Mouse (Mus musculus): ENCODE data around the gene Myo18b. TPM values are rescaled to one million over a fixed set of nuclear protein-coding genes. Genes with fewer than 3 reads are reported as not detected.

Myo18b gene
- total and polyA plus RNA-seq, 3 experiments, result not detected

DNA sequence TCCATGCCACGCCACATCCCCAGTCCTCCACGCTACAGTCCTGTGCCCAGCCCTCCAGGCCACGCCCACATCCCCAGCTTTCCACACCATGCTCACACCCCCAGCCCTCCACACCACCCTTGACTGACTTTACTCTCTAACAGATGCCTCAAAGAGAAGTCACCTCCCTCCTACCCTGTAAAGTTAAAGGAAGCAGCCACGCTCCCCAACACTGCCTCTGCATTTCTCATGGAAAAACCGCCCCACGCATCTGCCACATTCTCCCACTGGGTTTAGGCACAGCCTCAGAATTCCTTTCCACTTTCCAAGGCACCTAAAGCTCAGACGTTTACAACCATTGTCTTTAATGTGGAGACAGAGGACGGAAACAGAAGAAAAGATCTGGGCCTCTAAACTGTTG is 110.1 kb downstream of the Myo18b start:
- no peaks in the 10 kb centered on the region for H3K79me2 ChIP-seq (replicated peaks; ENCODE audit: control insufficient read depth, extremely low read depth, insufficient read depth, poor library complexity, severe bottlenecking)
- no peaks in the 10 kb centered on the region for H3K27me3 ChIP-seq (replicated peaks)
- no peak for TF ChIP-seq POLR2AphosphoS2 (IDR thresholded peaks at IDR 0.05; ENCODE audit: low read depth, low read length)
- TF ChIP-seq MEF2A (IDR thresholded peaks at IDR 0.05; ENCODE audit: borderline replicate concordance, low read depth, low read length), result no peak
- TF ChIP-seq HCFC1 (IDR thresholded peaks at IDR 0.05; ENCODE audit: low read depth, low read length), result no peak
- TF ChIP-seq ZKSCAN1 (IDR thresholded peaks at IDR 0.05; ENCODE audit: borderline replicate concordance, low read depth, low read length), result no peak
- no peak for TF ChIP-seq PAX5 (IDR thresholded peaks at IDR 0.05; ENCODE audit: low read length)
- TF ChIP-seq SIN3A (IDR thresholded peaks at IDR 0.05; ENCODE audit: low read length), result no peak
- TF ChIP-seq CTCF (conservative IDR thresholded peaks at IDR 0.05 in 1 of 2, IDR thresholded peaks at IDR 0.05 in 1 of 2; ENCODE audit: low read depth in 2 of 2, low read length in 2 of 2), result no peak
- TF ChIP-seq JUND (conservative IDR thresholded peaks at IDR 0.05; ENCODE audit: low read depth, low read length), result no peak
- no peak for TF ChIP-seq UBTF (IDR thresholded peaks at IDR 0.05; ENCODE audit: low read depth, low read length)
- no peak for TF ChIP-seq CHD2 (IDR thresholded peaks at IDR 0.05; ENCODE audit: low read length)
- TF ChIP-seq MXI1 (IDR thresholded peaks at IDR 0.05; ENCODE audit: low read depth, low read length), result no peak
- no peak for TF ChIP-seq E2F4 (IDR thresholded peaks at IDR 0.05; ENCODE audit: insufficient replicate concordance, low read depth, low read length)
- no peak for TF ChIP-seq TCF12 (IDR thresholded peaks at IDR 0.05; ENCODE audit: low read depth, low read length)
- no peak for TF ChIP-seq MAZ (IDR thresholded peaks at IDR 0.05; ENCODE audit: low read depth, low read length)
- no peak for TF ChIP-seq RCOR1 (conservative IDR thresholded peaks at IDR 0.05; ENCODE audit: low read depth, low read length)
- TF ChIP-seq KAT2A (IDR thresholded peaks at IDR 0.05; ENCODE audit: insufficient replicate concordance, low read length), result no peak
- TF ChIP-seq CHD1 (IDR thresholded peaks at IDR 0.05; ENCODE audit: low read depth, low read length), result no peak
- TF ChIP-seq TBP (conservative IDR thresholded peaks at IDR 0.05; ENCODE audit: low read depth, low read length), result no peak
- TF ChIP-seq USF1 (IDR thresholded peaks at IDR 0.05; ENCODE audit: low read depth, low read length), result no peak
- H3K9me3 ChIP-seq (replicated peaks; ENCODE audit: low read length), result peaks cover 88% of the 10 kb centered on the region
- in situ Hi-C loops (cut with MboI; ENCODE audit: low pct_ligation_motif_present, low pct_unique_long_range_greater_than_20kb, low sequenced_read_pairs) (no loop called here), dilution Hi-C loops (cut with MboI; ENCODE audit: extremely low pct_ligation_motif_present, extremely low pct_unique_long_range_greater_than_20kb, low sequenced_read_pairs) (no loop called here)
- no peak overlapping the region for H3K27ac ChIP-seq (ENCODE audit: insufficient read depth, low read depth)
- no peak for DNase-seq (ENCODE audit: extremely low read depth)
- H3K4me3 ChIP-seq (replicated peaks in 1 of 3; ENCODE audit: low read depth in 2 of 3, low read length in 2 of 3, poor library complexity in 1 of 3), result peak overlapping the region in 1 of 3 experiments; percentile 17
- no peak overlapping the region for H3K9ac ChIP-seq (ENCODE audit: insufficient read depth, low read depth)
- no peaks in the 10 kb centered on the region for H3K4me1 ChIP-seq (ENCODE audit: control insufficient read depth in 1 of 2, insufficient read depth in 2 of 2)
- no peak overlapping the region for H3K4me2 ChIP-seq (ENCODE audit: insufficient read depth, low read depth, poor library complexity, severe bottlenecking)
- no peaks in the 10 kb centered on the region for H3K36me3 ChIP-seq (replicated peaks in 1 of 2; ENCODE audit: control insufficient read depth in 1 of 2, insufficient read depth in 1 of 2, low read length in 1 of 2)

DNA sequence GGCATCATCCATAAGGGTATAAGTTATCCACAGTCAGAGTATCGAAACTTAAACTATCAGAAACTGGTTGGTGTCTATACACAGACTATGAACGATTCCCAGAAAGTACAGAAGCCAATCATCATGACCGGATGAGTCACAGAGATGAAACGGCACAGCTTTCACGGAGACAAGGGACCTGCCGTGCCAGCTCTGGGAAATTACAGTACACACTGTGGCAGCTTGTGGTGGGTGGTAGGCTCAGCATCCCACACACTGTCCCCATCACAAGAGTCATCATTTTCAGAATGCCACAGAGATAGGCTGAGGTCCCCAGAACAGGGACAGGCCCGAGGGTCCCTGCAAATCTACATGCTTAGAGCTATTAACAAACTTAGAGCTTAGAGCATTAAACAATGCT is 114.4 kb downstream of the Myo18b start:
- Histone ChIP-seq H3K79me2 (replicated peaks; ENCODE audit: control insufficient read depth, extremely low read depth, insufficient read depth, poor library complexity, severe bottlenecking) (no peaks in the 10 kb centered on the region), H3K9me3 (replicated peaks; ENCODE audit: low read length) (peaks cover 92% of the 10 kb centered on the region), H3K27me3 (replicated peaks) (no peaks in the 10 kb centered on the region), H3K4me1 (ENCODE audit: control insufficient read depth in 1 of 2, insufficient read depth in 2 of 2) (no peaks in the 10 kb centered on the region), H3K36me3 (replicated peaks in 1 of 2; ENCODE audit: control insufficient read depth in 1 of 2, insufficient read depth in 1 of 2, low read length in 1 of 2) (no peaks in the 10 kb centered on the region), H3K4me3 (replicated peaks in 1 of 3; ENCODE audit: low read depth in 2 of 3, low read length in 2 of 3, poor library complexity in 1 of 3) (no peak overlapping the region), H3K9ac (ENCODE audit: insufficient read depth, low read depth) (no peak overlapping the region), H3K4me2 (ENCODE audit: insufficient read depth, low read depth, poor library complexity, severe bottlenecking) (no peak overlapping the region), H3K27ac (ENCODE audit: insufficient read depth, low read depth) (no peak overlapping the region)
- TF ChIP-seq MAZ (IDR thresholded peaks at IDR 0.05; ENCODE audit: low read depth, low read length) (no peak), MYC (IDR thresholded peaks at IDR 0.05; ENCODE audit: low read depth, low read length) (no peak), ZC3H11A (IDR thresholded peaks at IDR 0.05; ENCODE audit: low read depth, low read length) (no peak)
- dilution Hi-C loops (cut with MboI; ENCODE audit: extremely low pct_ligation_motif_present, extremely low pct_unique_long_range_greater_than_20kb, low sequenced_read_pairs) (no loop called here), in situ Hi-C loops (cut with MboI; ENCODE audit: low pct_ligation_motif_present, low pct_unique_long_range_greater_than_20kb, low sequenced_read_pairs) (no loop called here)
- DNase-seq (ENCODE audit: extremely low read depth), result no peak
